Mouse (Mus musculus) G1E (cell line): ENCODE measurements around the gene Unc45a.

Source experiments
- CTCF ChIP-seq: IDR thresholded peaks from 2 replicates; pipeline ENCODE4 v1.5.1; 2012; ENCODE audit warnings: low read depth, low read length, inconsistent platforms, mixed read lengths
- GATA1 ChIP-seq: IDR thresholded peaks from 2 replicates; pipeline ENCODE4 v1.6.1; 2012; ENCODE audit warnings: borderline replicate concordance, low read length, inconsistent platforms, mixed read lengths
- GATA2 ChIP-seq: IDR thresholded peaks from 2 replicates; pipeline ENCODE4 v1.6.1; 2012; ENCODE audit warnings: low read depth, low read length, inconsistent platforms, borderline replicate concordance
- POLR2AphosphoS5 ChIP-seq: IDR thresholded peaks from 2 replicates; pipeline ENCODE4 v1.6.1; 2012; ENCODE audit warnings: low read depth, low read length, inconsistent platforms; ENCODE audit not compliant: insufficient replicate concordance
- TAL1 ChIP-seq: conservative IDR thresholded peaks from 2 replicates; pipeline ENCODE4 v1.6.1; 2012; ENCODE audit warnings: low read depth, low read length, inconsistent platforms, mixed read lengths

DNA sequence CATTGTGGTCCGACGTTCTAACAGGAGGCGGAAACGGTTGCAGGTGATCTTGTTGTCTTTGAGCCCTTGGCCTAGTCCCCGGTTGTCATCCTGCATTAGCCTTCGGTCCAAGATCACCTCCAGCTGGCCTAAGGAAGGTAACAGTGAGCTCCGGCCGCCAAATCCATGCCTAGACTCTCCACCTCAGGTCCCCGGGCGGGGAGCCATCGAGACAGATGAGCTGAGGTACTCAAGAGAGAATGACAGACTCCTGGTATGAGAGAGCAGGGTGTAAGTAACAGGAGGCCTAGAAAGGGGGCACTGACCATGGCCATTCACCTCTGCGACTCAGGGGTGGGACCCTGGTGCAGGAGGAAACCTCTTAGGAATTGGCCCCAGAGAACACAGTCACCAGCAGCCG, 15.5 kb upstream of the Unc45a start:
- TF ChIP-seq CTCF (no peak), GATA1 (no peak), TAL1 (no peak), POLR2AphosphoS5 (no peak), GATA2 (no peak)
